Mouse (Mus musculus) brain, embryonic 18.5 days (tissue): Measurements from ENCODE around the gene Dhx40.
"Not testable (repeated sequence)": the region's sequence is repeated elsewhere in the genome, so short reads cannot be mapped to it uniquely, and the experiment has no call there.

ENCODE experiments used
- DNase-seq: peaks from one replicate; pipeline ENCODE4 v3.0.0-alpha.2; 2012; ENCODE audit warnings: low read depth, low spot score

The Dhx40 gene

GRCm38 (mm10) chr11:86818928-86819327 lies 11.4 kb upstream of the Dhx40 start:
- no peak for DNase-seq

DNA sequence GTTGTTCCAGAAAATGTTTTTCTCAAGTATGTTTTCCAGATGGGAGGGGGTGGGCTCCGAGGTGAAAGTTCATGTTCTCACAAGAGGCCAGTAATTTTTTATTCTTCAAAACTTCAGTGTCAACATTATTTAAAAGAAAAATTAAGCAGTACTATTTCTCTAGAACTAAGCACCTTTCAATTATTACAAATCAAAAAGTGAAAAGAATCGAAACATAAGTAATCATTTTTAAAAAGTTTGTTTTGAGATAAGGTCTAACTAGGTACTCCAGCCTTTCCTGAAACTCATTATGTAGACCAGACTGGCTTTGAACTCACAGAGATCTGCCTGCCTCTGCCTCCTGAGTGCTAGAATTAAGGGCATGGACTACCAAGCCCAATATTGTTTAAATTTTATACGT lies 8.7 kb upstream of the Dhx40 start:
- not testable (repeated sequence) for DNase-seq

DNA sequence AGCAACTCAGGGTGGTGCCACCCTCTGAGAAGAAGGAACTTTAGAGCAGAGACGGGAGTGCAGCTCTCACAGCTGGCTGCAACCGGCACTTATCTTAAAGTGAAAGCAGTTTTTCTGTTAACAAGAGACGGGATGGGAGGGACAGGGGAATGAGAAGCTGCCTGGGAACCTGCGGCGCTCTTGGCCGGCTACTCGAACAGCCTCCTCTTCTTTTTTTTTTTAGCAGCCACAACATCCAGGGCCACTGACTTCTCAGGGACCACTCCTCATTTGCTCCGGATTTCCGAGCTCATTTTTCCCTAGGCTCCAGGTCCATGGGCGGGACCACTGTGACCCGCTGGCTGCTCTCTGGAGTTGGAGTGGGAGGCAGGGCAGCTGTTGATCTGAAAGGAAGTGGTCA lies 6.9 kb upstream of the Dhx40 start:
- DNase-seq = not testable (repeated sequence)

- not testable (repeated sequence) for DNase-seq
These were observed 5.7 kb upstream of the Dhx40 start for GRCm38 (mm10) chr11:86813256-86813655.

GRCm38 (mm10) chr11:86811326-86811630 lies 3.7 kb upstream of the Dhx40 start:
- no peak for DNase-seq

DNA sequence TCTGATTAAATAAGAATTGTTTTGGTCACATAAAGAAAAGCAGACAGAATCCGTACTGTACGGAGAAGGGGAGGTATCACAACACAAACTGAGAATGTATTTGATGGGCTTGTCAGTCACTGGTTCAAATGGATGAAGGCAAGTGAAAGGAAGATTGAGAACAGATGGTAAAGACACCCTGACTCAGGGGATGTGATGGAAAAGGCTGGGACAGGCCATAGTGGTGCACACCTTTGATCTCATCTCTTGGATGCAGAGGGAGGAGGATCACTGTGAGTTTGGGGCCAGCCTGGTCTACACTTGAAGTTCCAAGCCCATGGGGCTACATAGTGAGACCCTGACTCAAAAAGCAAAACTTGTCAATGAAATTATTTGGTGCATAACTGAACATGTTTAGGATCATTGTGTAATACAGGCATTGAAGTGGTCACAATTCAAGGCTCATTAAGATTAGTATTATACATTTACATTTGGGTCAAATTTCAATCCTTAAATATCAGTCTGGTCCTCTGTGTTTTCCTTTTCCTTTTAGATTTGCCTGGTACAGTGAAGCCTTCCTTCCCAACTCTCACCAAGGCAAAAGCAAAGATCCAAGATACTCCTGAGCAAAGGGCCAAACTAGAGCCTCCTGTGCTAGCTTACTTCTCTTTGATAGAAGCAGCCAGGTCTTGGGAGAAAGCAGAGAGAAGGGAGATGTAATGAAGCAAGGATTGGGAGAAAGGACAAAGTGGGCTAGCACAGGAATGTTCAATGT lies 3.2 kb upstream of the Dhx40 start:
- DNase-seq = no peak

GRCm38 (mm10) chr11:86809828-86810227 lies 2.3 kb upstream of the Dhx40 start:
- DNase-seq = no peak

DNA sequence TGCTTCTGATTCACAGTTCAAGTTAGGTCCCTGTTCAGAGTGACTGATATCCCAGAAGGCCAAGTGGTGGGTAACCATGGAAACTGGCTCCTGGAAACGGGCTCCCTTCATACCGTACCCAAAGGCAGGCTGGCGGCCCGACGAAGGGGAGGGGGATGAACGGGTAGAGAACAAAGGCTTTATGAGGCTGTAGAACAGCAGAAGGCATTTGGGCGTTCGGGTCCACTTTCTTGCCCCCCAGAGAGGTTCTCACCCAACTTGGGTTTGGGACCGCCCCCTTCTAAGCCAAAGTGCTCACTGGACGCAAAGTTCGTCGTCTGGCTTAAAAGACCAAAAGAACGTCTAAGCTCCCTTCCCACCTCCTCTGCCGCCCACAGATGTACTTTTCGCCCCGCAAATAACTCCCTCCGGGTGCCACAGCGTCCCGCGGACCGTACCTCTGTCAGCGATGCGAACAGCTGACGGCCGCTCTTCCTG lies 507 bp downstream of the Dhx40 start:
- DNase-seq = peak; percentile 67

- no peak for DNase-seq
These were observed 13.4 kb downstream of the Dhx40 start for GRCm38 (mm10) chr11:86794161-86794560.

DNA sequence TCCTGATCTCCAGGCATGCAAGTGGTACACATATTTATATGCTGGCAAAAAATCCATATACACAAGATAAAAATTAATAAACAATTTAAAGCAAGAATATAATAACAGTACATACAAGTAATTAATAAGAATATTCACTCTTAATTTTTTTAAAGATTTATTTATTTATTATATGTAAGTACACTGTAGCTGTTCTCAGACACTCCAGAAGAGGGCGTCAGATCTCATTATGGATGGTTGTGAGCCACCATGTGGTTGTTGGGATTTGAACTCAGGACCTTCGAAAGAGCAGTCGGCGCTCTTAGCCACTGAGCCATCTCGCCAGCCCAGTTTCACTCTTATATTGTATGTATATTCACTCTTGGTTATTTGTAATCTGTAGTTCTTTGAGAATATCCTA lies 20.1 kb downstream of the Dhx40 start:
- DNase-seq = not testable (repeated sequence)

DNA sequence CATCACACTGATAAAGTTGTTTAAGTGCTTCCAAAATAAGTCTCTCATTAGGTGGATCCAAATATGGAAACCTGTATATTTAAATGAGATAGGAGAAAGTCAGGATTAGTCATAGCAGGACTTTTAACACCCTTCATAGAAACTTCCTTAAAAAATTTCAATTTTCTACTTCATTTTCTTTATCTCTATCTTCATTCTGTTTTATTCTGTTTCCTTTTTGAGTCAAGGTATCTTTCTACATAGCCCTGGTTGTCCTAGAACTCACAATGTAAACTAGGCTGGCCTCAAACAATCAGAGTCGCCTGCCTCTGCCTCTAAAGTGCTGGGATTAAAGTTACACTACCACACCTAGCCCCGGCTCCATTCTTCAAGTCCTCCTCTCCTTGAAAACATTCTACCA lies 21.8 kb downstream of the Dhx40 start:
- no peak for DNase-seq

DNA sequence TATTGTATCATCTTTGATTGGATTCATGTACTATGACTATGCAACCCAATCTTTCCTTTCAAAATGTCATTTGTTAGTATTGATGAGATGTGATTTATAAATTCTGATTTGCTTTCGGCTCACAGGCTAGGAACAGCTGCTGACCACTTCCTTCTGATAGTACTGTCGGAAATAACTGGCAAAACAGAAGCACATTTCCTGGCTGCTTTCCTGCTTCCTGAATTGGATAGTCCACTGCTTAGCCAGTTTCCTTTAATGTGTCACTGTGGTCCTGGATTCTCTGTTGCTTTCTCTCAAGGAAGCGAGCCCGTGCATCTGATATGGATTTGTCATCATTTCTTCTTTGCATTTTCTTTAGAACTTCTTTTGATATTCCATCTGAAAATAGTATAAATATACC lies 37.7 kb downstream of the Dhx40 start:
- DNase-seq = no peak

- DNase-seq = no peak
These were observed 43.0 kb downstream of the Dhx40 start for GRCm38 (mm10) chr11:86764501-86764900.

DNA sequence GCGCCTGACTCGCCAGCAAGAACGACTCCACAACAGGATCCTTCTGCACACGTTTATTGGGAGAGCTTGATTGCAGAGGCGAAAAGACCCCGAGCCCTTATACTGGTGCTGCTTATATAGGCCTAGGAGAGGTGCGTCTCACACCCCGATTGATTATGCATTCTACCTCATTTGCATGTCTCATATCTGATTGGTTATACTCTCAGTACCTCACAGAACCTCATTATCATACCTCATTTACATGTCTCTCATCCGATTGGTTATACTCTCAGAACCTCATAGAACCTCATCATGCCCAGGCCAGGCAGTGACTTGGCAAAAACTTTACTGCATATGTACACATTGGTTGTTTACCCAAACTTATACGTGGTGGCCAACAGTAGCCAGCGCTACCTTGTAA lies 44.4 kb downstream of the Dhx40 start:
- DNase-seq = not testable (repeated sequence)

DNA sequence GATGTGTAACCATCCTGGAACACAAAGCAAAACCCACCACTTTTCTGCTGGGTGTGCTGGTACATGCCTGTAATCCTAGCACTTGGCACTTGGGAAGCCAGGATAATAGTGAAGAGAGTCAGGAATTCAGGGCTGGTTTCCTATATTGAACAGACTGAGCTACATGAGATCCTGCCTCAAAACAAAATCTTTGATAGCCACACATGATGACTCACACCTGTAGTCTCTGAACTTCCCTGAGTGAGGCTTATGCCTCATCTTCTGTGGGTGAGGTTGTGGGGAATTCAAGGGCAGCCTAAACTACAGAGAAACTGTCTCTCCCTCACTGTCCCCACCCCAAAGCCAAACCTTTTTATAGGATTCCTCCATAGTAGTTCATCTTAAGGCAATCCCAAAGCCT lies 47.2 kb downstream of the Dhx40 start:
- no peak for DNase-seq

- no peak for DNase-seq
These were observed 47.7 kb downstream of the Dhx40 start for GRCm38 (mm10) chr11:86759886-86760285.

- DNase-seq = no peak
These were observed 48.3 kb downstream of the Dhx40 start for GRCm38 (mm10) chr11:86759226-86759625.

DNA sequence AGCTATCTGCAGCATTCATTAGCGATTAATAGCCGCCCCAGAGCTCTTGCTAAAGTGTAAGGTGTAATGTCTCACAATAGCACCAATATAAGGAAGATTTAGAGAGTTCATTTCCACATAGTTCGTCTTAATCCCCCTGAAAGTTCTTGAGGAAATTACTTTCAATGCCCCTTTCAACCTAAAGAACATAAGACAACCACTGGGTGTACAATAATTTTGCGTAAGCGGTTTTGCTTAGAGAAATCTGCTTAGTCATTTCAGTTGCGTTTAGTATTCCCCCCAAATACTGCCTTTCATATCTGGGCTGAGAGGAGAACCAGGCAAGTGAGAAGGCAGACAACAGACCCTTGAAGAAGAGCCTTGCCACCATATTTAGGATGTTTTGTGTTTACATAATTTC lies 49.0 kb downstream of the Dhx40 start:
- DNase-seq = no peak

GRCm38 (mm10) chr11:86757480-86758371 lies 49.8 kb downstream of the Dhx40 start, which contains the start of gene Cltc:
TSS of gene Cltc (minus strand) at chr11:86757565.
- DNase-seq = peak; percentile 98

GRCm38 (mm10) chr11:86757142-86757479 lies 50.4 kb downstream of the Dhx40 start:
- DNase-seq = no peak

DNA sequence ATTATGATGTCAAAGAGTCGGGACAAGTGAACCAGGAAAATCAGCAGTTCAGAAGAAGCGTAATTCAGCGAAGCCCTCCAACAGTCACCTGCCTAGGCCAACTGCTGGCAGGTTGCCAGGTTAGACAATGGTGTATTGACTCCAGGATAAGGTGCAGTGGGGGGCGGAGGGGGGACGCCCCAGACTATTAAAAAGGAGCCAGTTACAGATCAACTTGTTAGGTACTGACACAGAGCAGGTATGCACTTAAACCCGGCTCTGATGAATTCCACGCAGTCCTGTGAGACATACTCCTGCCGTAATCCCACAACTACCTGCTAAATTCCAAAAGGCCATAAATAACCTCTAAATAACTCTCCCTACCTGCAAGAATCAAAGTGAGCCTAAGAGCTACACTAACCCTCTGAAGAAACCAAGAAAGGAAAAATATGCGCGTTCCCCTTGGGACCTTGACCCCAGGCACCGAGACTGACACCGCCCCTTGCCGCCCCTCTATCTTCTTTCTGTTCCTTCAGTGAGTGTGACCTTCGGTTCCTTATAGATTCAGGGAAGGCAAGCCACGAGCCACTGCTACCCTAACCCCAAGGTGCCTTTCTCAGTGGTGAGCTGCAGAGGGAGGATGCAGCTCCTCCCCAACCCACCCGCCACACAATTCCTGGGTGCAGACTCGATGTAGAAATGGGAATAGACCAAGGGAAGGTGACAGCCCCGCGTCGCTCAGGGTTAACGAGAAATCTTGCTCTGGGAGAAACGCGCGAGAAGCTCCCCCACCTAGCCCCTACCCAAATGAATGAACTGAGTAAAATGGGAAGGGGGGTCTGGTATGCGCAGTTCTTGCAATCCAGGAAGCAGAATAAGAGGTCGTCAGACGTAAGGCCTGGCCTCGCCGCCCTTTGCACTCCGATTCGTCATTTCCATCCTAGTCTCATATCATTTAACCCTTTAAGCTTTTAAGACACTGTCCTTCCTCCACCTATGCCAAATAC lies 51.1 kb downstream of the Dhx40 start:
- DNase-seq = peak; percentile 47

- DNase-seq = no peak
These were observed 55.1 kb downstream of the Dhx40 start for GRCm38 (mm10) chr11:86752404-86752803.
